Comparison of ENCODE assay signal across 15 mouse cellular contexts in genomic region chr2:102519956-102520355, GRCm38 (mm10). TPM values are rescaled to one million over a fixed set of nuclear protein-coding genes. Genes with fewer than 3 reads are reported as not detected.
"Had no signal": no experiment of that assay in that cellular context is flagged by ENCODE, and none has a peak within 500 bp of the region (broad histone marks: within the 10 kb centered on the region; RNA-seq: fewer than 3 reads in every experiment).

No protein-coding gene starts in this region.

- H3K4me3 ChIP-seq: midbrain, embryonic 13.5 days; midbrain, embryonic 15.5 days; neural tube, embryonic 13.5 days had no signal

- H3K9me3 ChIP-seq: midbrain, embryonic 13.5 days; midbrain, embryonic 15.5 days; neural tube, embryonic 13.5 days had no signal

- H3K27ac ChIP-seq: liver, embryonic 14.5 days; midbrain, embryonic 13.5 days; midbrain, embryonic 15.5 days; neural tube, embryonic 13.5 days had no signal

- H3K4me2 ChIP-seq: lung, embryonic 14.5 days; midbrain, embryonic 11.5 days; midbrain, embryonic 13.5 days; midbrain, embryonic 15.5 days; neural tube, embryonic 13.5 days had no signal

- DNase-seq: lung, adult 18-20 months; lung, embryonic 14.5 days; lung, postnatal 10 days; lung, postnatal 4 days; right cerebral cortex, postnatal 14 days; spleen, adult 18-20 months; thymus, adult 18-20 months; thymus, postnatal 14 days; thymus, postnatal 4 days had no signal

- H3K4me1 ChIP-seq: midbrain, embryonic 13.5 days; midbrain, embryonic 15.5 days; neural tube, embryonic 13.5 days had no signal

- H3K9ac ChIP-seq: liver, embryonic 14.5 days; lung, embryonic 14.5 days; midbrain, embryonic 13.5 days; midbrain, embryonic 15.5 days; neural tube, embryonic 13.5 days had no signal

- H3K27me3 ChIP-seq: midbrain, embryonic 13.5 days; midbrain, embryonic 15.5 days; neural tube, embryonic 13.5 days had no signal

- H3K36me3 ChIP-seq: midbrain, embryonic 13.5 days; midbrain, embryonic 15.5 days; neural tube, embryonic 13.5 days had no signal

- ATAC-seq: midbrain, embryonic 13.5 days; midbrain, embryonic 15.5 days had no signal

RNA-seq across cellular contexts. Expression of gene Pamr1, which starts 29.9 kb away (rescaled TPM):
- total RNA-seq: megakaryocyte, adult 5-6 weeks had no signal
